Mouse (Mus musculus) MEL (cell line): ENCODE measurements around the gene Riox1. TPM values are rescaled to one million over a fixed set of nuclear protein-coding genes. Genes with fewer than 3 reads are reported as not detected.

Source experiments
- DNase-seq: peaks from one replicate; pipeline ENCODE4 v3.0.0; 2011; ENCODE audit warnings: low read depth, low spot score
- H3K27ac ChIP-seq: 2 replicates; pipeline ENCODE4 v1.5.1; 2012; ENCODE audit warnings: low read depth, mild to moderate bottlenecking, control low read depth, low read length, moderate library complexity; ENCODE audit not compliant: control insufficient read depth
- H3K27me3 ChIP-seq, 2 experiments: fragments of 150-350 bp in 1 of 2; sonication (generic) in 1 of 2; 2 replicates each; pipeline ENCODE4 v1.6.1; 2012; ENCODE audit warnings: low read length in 2 of 2, mild to moderate bottlenecking in 2 of 2, improper control_type of control experiment in 1 of 2, moderate library complexity in 1 of 2; ENCODE audit not compliant: insufficient read depth in 2 of 2, control insufficient read depth in 1 of 2
- H3K36me3 ChIP-seq, 2 experiments: 2 replicates each; pipeline ENCODE4 v1.6.1; 2012 to 2014; ENCODE audit warnings: low read length in 2 of 2, improper control_type of control experiment in 1 of 2, inconsistent platforms in 1 of 2, mild to moderate bottlenecking in 1 of 2; ENCODE audit not compliant: insufficient read depth in 2 of 2, control insufficient read depth in 1 of 2
- H3K4me1 ChIP-seq, 2 experiments: fragments of 150-350 bp in 1 of 2; sonication (generic) in 1 of 2; 2 replicates each; pipeline ENCODE4 v1.6.1; 2012; ENCODE audit warnings: low read length in 2 of 2, improper control_type of control experiment in 1 of 2, mild to moderate bottlenecking in 1 of 2; ENCODE audit not compliant: insufficient read depth in 2 of 2, control insufficient read depth in 1 of 2
- H3K4me3 ChIP-seq, 2 experiments: fragments of 150-350 bp in 1 of 2; sonication (generic) in 1 of 2; 2 replicates each; pipeline ENCODE4 v1.5.1; 2012; ENCODE audit warnings: low read depth in 2 of 2, low read length in 2 of 2, mild to moderate bottlenecking in 2 of 2, moderate library complexity in 2 of 2, control low read depth in 1 of 2, improper control_type of control experiment in 1 of 2; ENCODE audit not compliant: control insufficient read depth in 1 of 2, insufficient read depth in 1 of 2
- H3K79me2 ChIP-seq: 2 replicates; pipeline ENCODE4 v1.6.1; 2012; ENCODE audit warnings: mild to moderate bottlenecking, low read length, moderate library complexity; ENCODE audit not compliant: control insufficient read depth, poor library complexity, insufficient read depth
- H3K9ac ChIP-seq: 2 replicates; pipeline ENCODE4 v1.6.1; 2012; ENCODE audit warnings: low read depth, mild to moderate bottlenecking, control low read depth, low read length, moderate library complexity; ENCODE audit not compliant: control insufficient read depth, poor library complexity, severe bottlenecking
- H3K9me3 ChIP-seq: fragments of 150-350 bp; sonication (generic); replicated peaks from 2 replicates; pipeline ENCODE4 v1.6.1; 2012; ENCODE audit warnings: mild to moderate bottlenecking, low read length, improper control_type of control experiment, moderate library complexity; ENCODE audit not compliant: insufficient read depth
- E2F4 ChIP-seq: IDR thresholded peaks from 2 replicates; pipeline ENCODE4 v1.6.1; 2011; ENCODE audit warnings: low read depth, low read length, improper control_type of control experiment, borderline replicate concordance
- ELF1 ChIP-seq: IDR thresholded peaks from 2 replicates; pipeline ENCODE4 v1.6.1; 2014; ENCODE audit warnings: low read depth, mild to moderate bottlenecking, inconsistent platforms, low read length, improper control_type of control experiment, moderate library complexity
- EP300 ChIP-seq, 2 experiments: IDR thresholded peaks; 2 replicates each; pipeline ENCODE4 v1.6.1; 2011; ENCODE audit warnings: improper control_type of control experiment in 2 of 2, low read length in 2 of 2, low read depth in 1 of 2, mild to moderate bottlenecking in 1 of 2
- ETS1 ChIP-seq: IDR thresholded peaks from 2 replicates; pipeline ENCODE4 v1.6.1; 2012; ENCODE audit warnings: low read depth, mild to moderate bottlenecking, inconsistent platforms, low read length, improper control_type of control experiment, moderate library complexity
- GABPA ChIP-seq: IDR thresholded peaks from 2 replicates; pipeline ENCODE4 v1.6.1; 2012; ENCODE audit warnings: low read depth, mild to moderate bottlenecking, inconsistent platforms, low read length, improper control_type of control experiment, moderate library complexity
- GATA1 ChIP-seq: IDR thresholded peaks from 2 replicates; pipeline ENCODE4 v1.6.1; 2011; ENCODE audit warnings: low read depth, low read length, improper control_type of control experiment
- HCFC1 ChIP-seq: IDR thresholded peaks from 2 replicates; pipeline ENCODE4 v1.6.1; 2012; ENCODE audit warnings: low read depth, mild to moderate bottlenecking, inconsistent platforms, low read length, improper control_type of control experiment, moderate library complexity
- MAZ ChIP-seq: IDR thresholded peaks from 2 replicates; pipeline ENCODE4 v1.6.1; 2012; ENCODE audit warnings: low read depth, mild to moderate bottlenecking, inconsistent platforms, low read length, improper control_type of control experiment
- MEF2A ChIP-seq: IDR thresholded peaks from 2 replicates; pipeline ENCODE4 v1.6.1; 2014; ENCODE audit warnings: low read depth, mild to moderate bottlenecking, inconsistent platforms, low read length, improper control_type of control experiment; ENCODE audit not compliant: poor library complexity, insufficient replicate concordance, severe bottlenecking; ENCODE audit errors: extremely low read depth
- MXI1 ChIP-seq: IDR thresholded peaks from 2 replicates; pipeline ENCODE4 v1.6.1; 2011; ENCODE audit warnings: mild to moderate bottlenecking, low read depth, low read length, improper control_type of control experiment
- NELFE ChIP-seq: IDR thresholded peaks from 2 replicates; pipeline ENCODE4 v1.6.1; 2011; ENCODE audit warnings: low read depth, low read length, improper control_type of control experiment
- POLR2A ChIP-seq, 2 experiments: IDR thresholded peaks; 2 replicates each; pipeline ENCODE4 v1.6.1; 2011 to 2012; ENCODE audit warnings: low read length in 2 of 2, mild to moderate bottlenecking in 2 of 2, control low read depth in 1 of 2, improper control_type of control experiment in 1 of 2, low read depth in 1 of 2, moderate library complexity in 1 of 2; ENCODE audit not compliant: control insufficient read depth in 1 of 2, insufficient read depth in 1 of 2, poor library complexity in 1 of 2
- RCOR1 ChIP-seq: IDR thresholded peaks from 2 replicates; pipeline ENCODE4 v1.6.1; 2012; ENCODE audit warnings: low read depth, mild to moderate bottlenecking, inconsistent platforms, low read length, improper control_type of control experiment
- SIN3A ChIP-seq: IDR thresholded peaks from 2 replicates; pipeline ENCODE4 v1.6.1; 2012; ENCODE audit warnings: low read length, improper control_type of control experiment, inconsistent platforms
- TBP ChIP-seq: IDR thresholded peaks from 2 replicates; pipeline ENCODE4 v1.8.0; 2011; ENCODE audit warnings: low read depth, low read length, improper control_type of control experiment
- TCF12 ChIP-seq: IDR thresholded peaks from 2 replicates; pipeline ENCODE4 v1.6.1; 2014; ENCODE audit warnings: low read depth, mild to moderate bottlenecking, inconsistent platforms, low read length, improper control_type of control experiment, moderate library complexity
- USF2 ChIP-seq, 2 experiments: IDR thresholded peaks; 2 replicates each; pipeline ENCODE4 v1.6.1; 2011 to 2012; ENCODE audit warnings: improper control_type of control experiment in 2 of 2, low read length in 2 of 2, borderline replicate concordance in 1 of 2, inconsistent platforms in 1 of 2, low read depth in 1 of 2, mild to moderate bottlenecking in 1 of 2; ENCODE audit not compliant: insufficient read depth in 1 of 2
- ZMIZ1 ChIP-seq: IDR thresholded peaks from 2 replicates; pipeline ENCODE4 v1.6.1; 2012; ENCODE audit warnings: low read depth, mild to moderate bottlenecking, inconsistent platforms, low read length, improper control_type of control experiment, moderate library complexity
- ZNF384 ChIP-seq: IDR thresholded peaks from 2 replicates; pipeline ENCODE4 v1.6.1; 2012; ENCODE audit warnings: low read depth, mild to moderate bottlenecking, inconsistent platforms, low read length, improper control_type of control experiment
- polyA plus RNA-seq, 2 experiments: library from polyadenylated mRNA; stranded (reverse) in 1 of 2; unstranded in 1 of 2; fragments of >175 nt in 1 of 2; fragments of >200 nt in 1 of 2; gene quantifications; 2 replicates each; pipeline versions ENCODE4 v1.2.1 to v1.2.4; 2012; ENCODE audit warnings: low replicate concordance in 2 of 2, low read depth in 1 of 2; ENCODE audit not compliant: insufficient read length in 2 of 2, insufficient read depth in 1 of 2, missing spikeins in 1 of 2
- total RNA-seq: library from RNA; depleted of rRNA; stranded (reverse); fragments of 300-350 nt; gene quantifications from 2 replicates; pipeline ENCODE4 v1.2.3, GENCODE M21; 2012

Gene Riox1
- total and polyA plus RNA-seq, 3 experiments = 46.6 to 47.1 TPM; not detected in 1

DNA sequence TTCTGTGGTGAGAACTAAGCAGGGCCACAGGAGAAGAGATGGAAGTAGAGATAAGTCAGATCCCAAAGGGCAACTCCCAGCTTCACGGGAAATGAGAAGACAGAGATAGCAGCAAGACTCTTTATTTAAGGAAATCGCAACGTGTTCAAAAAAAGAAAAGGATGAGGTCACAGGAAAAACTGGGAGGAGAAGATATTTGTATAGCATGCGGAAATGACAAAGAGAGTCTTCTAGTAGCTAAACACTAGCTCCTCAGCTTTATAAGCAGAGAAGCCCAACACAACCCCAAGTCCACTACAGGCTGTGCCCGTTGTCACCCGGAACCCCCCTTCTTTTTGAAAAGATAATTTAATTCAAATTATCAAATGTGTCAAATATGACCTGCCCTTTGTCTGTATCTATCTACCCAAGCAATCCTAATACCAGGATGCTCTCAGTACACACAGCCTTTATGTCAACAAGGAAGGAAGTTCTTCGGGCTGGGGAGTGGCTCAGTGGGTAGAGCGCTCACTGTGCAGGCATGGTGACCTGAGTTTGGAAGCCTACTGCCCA is 3.1 kb upstream of the Riox1 start:
- H3K4me1 ChIP-seq = peaks cover 4 to 12% of the 10 kb centered on the region in 2 experiments
- no peaks in the 10 kb centered on the region for H3K27me3 ChIP-seq
- no peak overlapping the region for H3K27ac ChIP-seq
- H3K4me3 ChIP-seq = no peak overlapping the region
- H3K9me3 ChIP-seq = no peaks in the 10 kb centered on the region
- peaks cover 19% of the 10 kb centered on the region for H3K79me2 ChIP-seq
- H3K36me3 ChIP-seq = peaks cover 0 to 13% of the 10 kb centered on the region in 2 experiments; a peak in 2 of 4 replicates
- TF ChIP-seq TCF12 (no peak), MAZ (no peak), HCFC1 (no peak), ETS1 (no peak), MEF2A (no peak), EP300 (IDR thresholded peaks at IDR 0.05; ENCODE audit: low read depth in 1 of 2, low read length in 2 of 2) (no peak)
- DNase-seq = no peak
- no peak overlapping the region for H3K9ac ChIP-seq

DNA sequence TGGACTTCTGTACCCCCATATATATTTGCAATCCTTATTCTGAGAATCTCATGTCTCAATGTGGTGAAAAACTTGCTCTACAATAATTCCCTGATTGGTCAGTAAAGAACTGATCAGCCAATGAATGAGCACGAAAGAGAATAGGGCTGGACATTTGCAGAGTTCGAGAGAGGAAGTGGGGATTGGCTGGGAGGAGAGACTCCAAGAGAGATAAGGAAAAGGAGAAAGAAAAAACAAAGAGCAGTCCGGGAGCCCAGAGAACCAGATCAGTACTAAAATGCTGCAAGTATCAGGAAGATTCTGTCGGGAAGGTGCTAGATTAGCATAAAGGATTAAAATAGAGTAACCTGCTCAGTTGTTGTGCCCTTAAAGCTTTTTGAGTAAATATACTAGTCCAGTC is 1.4 kb upstream of the Riox1 start:
- Histone ChIP-seq H3K27me3 (no peaks in the 10 kb centered on the region), H3K9me3 (no peaks in the 10 kb centered on the region), H3K4me1 (peaks cover 2 to 26% of the 10 kb centered on the region in 2 experiments; a peak in 3 of 4 replicates), H3K27ac (peak overlapping the region; percentile 82; the same call in 1 of the 2 replicates), H3K36me3 (peaks cover 0 to 25% of the 10 kb centered on the region in 2 experiments; a peak in 2 of 4 replicates), H3K9ac (peak overlapping the region; percentile 86), H3K4me3 (peak overlapping the region; percentile 70 to 74), H3K79me2 (peaks cover 36% of the 10 kb centered on the region)
- TF ChIP-seq HCFC1 = peak; percentile 60; the same call in 1 of the 2 replicates
- TF ChIP-seq TBP = peak; percentile 83; the same call in 1 of the 2 replicates
- TF ChIP-seq RCOR1 = 0 out of 2 replicates have a peak, but pooled peaks have one; percentile 29
- peak; percentile 71 for TF ChIP-seq ELF1
- TF ChIP-seq ZNF384 = peak; percentile 72
- TF ChIP-seq ZMIZ1 = peak; percentile 56; the same call in 1 of the 2 replicates
- TF ChIP-seq E2F4 = no peak
- peak; percentile 30; the same call in 1 of the 2 replicates for TF ChIP-seq TCF12
- TF ChIP-seq NELFE = peak; percentile 48; the same call in 1 of the 2 replicates
- no peak for TF ChIP-seq MAZ
- peak; percentile 97 for TF ChIP-seq GATA1
- peak in 1 of 2 experiments; percentile 46; a peak in 1 of 4 replicates for TF ChIP-seq POLR2A (IDR thresholded peaks at IDR 0.05; ENCODE audit: control insufficient read depth in 1 of 2, insufficient read depth in 1 of 2, low read depth in 1 of 2, low read length in 2 of 2, poor library complexity in 1 of 2)
- no peak for TF ChIP-seq USF2 (IDR thresholded peaks at IDR 0.05; ENCODE audit: borderline replicate concordance in 1 of 2, insufficient read depth in 1 of 2, low read depth in 1 of 2, low read length in 2 of 2)
- TF ChIP-seq MXI1 = peak; percentile 34; the same call in 1 of the 2 replicates
- TF ChIP-seq ETS1 = 0 out of 2 replicates have a peak, but pooled peaks have one; percentile 10
- peak in 1 of 2 experiments; percentile 18; a peak in 1 of 4 replicates for TF ChIP-seq EP300 (IDR thresholded peaks at IDR 0.05; ENCODE audit: low read depth in 1 of 2, low read length in 2 of 2)
- TF ChIP-seq GABPA = no peak
- TF ChIP-seq SIN3A = peak; percentile 83
- peak; percentile 93 for DNase-seq
